Mouse (Mus musculus): ENCODE measurements around the gene Rpl9. TPM values are rescaled to one million over a fixed set of nuclear protein-coding genes. Genes with fewer than 3 reads are reported as not detected.

Gene Rpl9
- polyA plus RNA-seq, 1 experiment from 2014 or later: 1,112 TPM

DNA sequence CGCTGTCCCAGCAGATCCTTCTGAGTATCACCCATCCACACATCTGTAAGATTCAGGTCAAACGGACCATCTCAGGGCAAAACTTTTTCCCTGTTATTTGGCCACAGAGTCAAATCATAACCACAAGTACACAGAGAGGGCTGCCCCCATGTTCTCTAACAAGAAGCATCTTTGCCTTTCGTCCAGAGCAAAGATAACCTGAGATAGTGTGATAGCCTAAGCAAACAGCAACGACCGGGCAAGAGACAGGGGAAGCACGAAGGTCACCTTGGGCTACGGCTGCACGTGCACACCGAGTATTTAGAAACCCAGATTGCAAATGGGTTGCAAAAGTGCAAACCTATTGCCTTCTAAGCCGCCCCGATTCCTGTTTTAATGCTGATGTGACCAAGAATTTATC, 23.4 kb downstream of the Rpl9 start:
- Histone ChIP-seq H3K27ac (no peak overlapping the region), H3K4me2 (no peak overlapping the region), H3K4me3 (no peak overlapping the region), H3K9me3 (no peaks in the 10 kb centered on the region), H3K9ac (no peak overlapping the region), H3K36me3 (no peaks in the 10 kb centered on the region), H3K27me3 (no peaks in the 10 kb centered on the region), H3K4me1 (no peaks in the 10 kb centered on the region)
- no peak for ATAC-seq (ENCODE audit: insufficient number of reproducible peaks, insufficient read depth, low FRiP score, low TSS enrichment, low read depth)
- 86% methylated on average over 11 of the region's 11 CpGs for WGBS

DNA sequence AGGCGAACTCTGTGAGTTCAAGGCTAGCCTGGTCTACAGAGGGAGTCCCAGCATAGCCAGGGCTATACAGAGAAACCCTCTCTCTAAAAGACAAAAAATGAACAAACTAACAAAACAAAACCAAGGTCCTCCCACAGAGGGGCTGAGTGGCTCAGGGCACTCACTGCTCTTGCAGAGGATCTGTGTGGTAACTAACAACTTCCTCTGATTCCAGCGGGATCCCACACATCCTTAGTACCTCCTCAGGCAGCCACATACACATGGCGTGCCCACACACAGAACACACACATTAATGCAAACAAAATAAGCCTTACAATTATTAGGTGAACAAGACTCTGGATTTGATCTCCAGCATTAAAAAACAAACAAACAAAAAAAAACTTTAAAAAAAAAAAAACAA, 33.5 kb downstream of the Rpl9 start:
- Histone ChIP-seq H3K4me2 (no peak overlapping the region), H3K9ac (no peak overlapping the region), H3K9me3 (0 out of 2 replicates have a peak, but pooled peaks cover 4% of the 10 kb centered on the region), H3K27ac (no peak overlapping the region), H3K4me1 (no peaks in the 10 kb centered on the region), H3K27me3 (no peaks in the 10 kb centered on the region), H3K36me3 (no peaks in the 10 kb centered on the region), H3K4me3 (no peak overlapping the region)
- ATAC-seq (ENCODE audit: insufficient number of reproducible peaks, insufficient read depth, low FRiP score, low TSS enrichment, low read depth): no peak
- WGBS: 77% methylated on average over 3 of the region's 3 CpGs

DNA sequence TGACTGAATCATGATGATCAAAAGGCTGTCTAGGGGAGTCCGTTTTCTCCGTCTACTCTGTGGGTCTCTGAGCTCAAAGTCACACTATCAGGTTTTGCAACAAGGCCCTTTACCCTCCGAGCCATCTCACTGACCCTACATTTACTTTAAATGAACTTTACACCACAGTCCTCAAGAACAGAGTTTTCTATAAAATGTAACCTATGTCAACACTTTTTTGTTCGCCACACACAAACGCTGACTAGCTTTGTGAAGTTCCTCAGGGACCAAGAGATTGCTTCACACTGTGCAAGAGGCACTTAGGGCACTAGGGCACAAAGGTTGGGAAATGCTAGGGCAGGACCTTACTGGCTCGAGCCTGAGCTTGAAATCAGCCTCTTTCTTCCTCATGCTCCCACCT, 34.4 kb downstream of the Rpl9 start:
- no peak for ATAC-seq (ENCODE audit: insufficient number of reproducible peaks, insufficient read depth, low FRiP score, low TSS enrichment, low read depth)
- Histone ChIP-seq H3K4me2 (no peak overlapping the region), H3K4me1 (no peaks in the 10 kb centered on the region), H3K9me3 (0 out of 2 replicates have a peak, but pooled peaks cover 4% of the 10 kb centered on the region), H3K36me3 (no peaks in the 10 kb centered on the region), H3K27ac (no peak overlapping the region), H3K9ac (no peak overlapping the region), H3K27me3 (no peaks in the 10 kb centered on the region), H3K4me3 (no peak overlapping the region)
- WGBS: 83% methylated on average over 6 of the region's 6 CpGs

DNA sequence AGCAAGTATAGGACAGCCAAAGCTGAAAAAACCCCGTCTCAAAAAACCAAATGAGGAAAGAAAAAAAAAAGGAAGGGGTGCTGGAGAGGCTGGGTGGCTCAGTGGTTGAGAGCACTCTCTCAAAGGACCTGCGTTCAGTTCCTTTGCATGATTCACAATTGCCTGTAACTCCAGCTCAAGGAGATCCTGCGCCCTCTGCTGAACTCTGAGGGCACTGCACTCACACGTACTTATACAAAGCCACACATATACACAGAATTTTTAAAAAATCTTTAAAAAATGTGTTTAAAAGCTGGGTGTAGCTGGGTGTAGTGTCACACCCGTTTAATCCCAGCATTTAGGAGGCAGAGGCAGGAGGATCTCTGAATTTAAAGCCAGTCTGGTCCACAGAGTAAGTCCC, 36.3 kb downstream of the Rpl9 start:
- no peak overlapping the region for H3K27ac ChIP-seq
- H3K4me3 ChIP-seq: no peak overlapping the region
- ATAC-seq (ENCODE audit: insufficient number of reproducible peaks, insufficient read depth, low FRiP score, low TSS enrichment, low read depth): no peak
- H3K9me3 ChIP-seq: 0 out of 2 replicates have a peak, but pooled peaks cover 4% of the 10 kb centered on the region
- 71% methylated on average over 5 of the region's 5 CpGs for WGBS
- no peaks in the 10 kb centered on the region for H3K27me3 ChIP-seq
- no peaks in the 10 kb centered on the region for H3K4me1 ChIP-seq
- H3K9ac ChIP-seq: no peak overlapping the region
- no peaks in the 10 kb centered on the region for H3K36me3 ChIP-seq
- no peak overlapping the region for H3K4me2 ChIP-seq

DNA sequence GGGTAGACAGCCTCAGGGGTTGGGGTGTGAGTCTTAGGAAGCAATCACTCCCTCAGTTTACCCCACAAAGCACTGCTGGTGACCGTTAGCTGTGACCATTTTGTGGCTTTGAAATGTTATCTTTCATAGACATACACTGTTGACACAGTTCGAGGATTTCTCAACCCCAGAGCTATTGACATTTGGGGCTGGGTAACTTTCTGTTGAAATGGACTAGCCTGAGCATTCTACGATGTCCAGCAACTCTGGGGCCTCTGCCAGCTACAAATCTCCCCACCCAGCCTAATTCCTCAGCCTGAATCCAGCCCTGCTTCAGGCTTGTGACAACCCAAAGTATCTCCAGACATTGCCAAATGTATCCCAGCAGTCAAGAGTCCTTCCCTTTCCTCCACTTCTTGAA, 37.1 kb downstream of the Rpl9 start:
- Histone ChIP-seq H3K9ac (no peak overlapping the region), H3K27ac (no peak overlapping the region), H3K4me1 (no peaks in the 10 kb centered on the region), H3K9me3 (0 out of 2 replicates have a peak, but pooled peaks cover 4% of the 10 kb centered on the region), H3K4me3 (no peak overlapping the region), H3K27me3 (no peaks in the 10 kb centered on the region), H3K4me2 (no peak overlapping the region), H3K36me3 (no peaks in the 10 kb centered on the region)
- no peak for ATAC-seq (ENCODE audit: insufficient number of reproducible peaks, insufficient read depth, low FRiP score, low TSS enrichment, low read depth)
- 79% methylated on average over 3 of the region's 3 CpGs for WGBS

DNA sequence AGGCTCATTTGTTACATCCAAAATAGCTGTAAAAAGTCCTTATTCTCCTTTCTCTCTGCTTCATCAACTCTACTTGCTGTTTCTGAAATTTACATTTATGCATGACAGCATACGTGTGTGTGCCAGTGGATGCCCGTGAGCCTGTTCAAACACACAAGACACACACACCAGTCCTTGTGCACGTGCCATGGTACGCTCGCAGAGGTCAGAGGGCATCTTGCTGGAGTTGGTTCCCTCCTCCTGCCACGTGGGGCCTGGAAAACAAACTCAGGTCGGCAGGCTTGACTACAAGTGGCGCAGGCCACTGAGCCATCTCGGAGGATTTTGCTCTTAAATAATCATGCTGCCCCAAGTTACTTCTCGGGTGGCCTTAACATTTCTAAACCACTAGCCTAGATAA, 40.7 kb downstream of the Rpl9 start:
- H3K9me3 ChIP-seq: 0 out of 2 replicates have a peak, but pooled peaks cover 4% of the 10 kb centered on the region
- no peak overlapping the region for H3K27ac ChIP-seq
- no peak overlapping the region for H3K4me3 ChIP-seq
- ATAC-seq (ENCODE audit: insufficient number of reproducible peaks, insufficient read depth, low FRiP score, low TSS enrichment, low read depth): no peak
- 66% methylated on average over 10 of the region's 10 CpGs for WGBS
- no peaks in the 10 kb centered on the region for H3K36me3 ChIP-seq
- 0 out of 2 replicates have a peak, but pooled peaks cover 3% of the 10 kb centered on the region for H3K4me1 ChIP-seq
- H3K9ac ChIP-seq: no peak overlapping the region
- no peaks in the 10 kb centered on the region for H3K27me3 ChIP-seq
- H3K4me2 ChIP-seq: no peak overlapping the region

DNA sequence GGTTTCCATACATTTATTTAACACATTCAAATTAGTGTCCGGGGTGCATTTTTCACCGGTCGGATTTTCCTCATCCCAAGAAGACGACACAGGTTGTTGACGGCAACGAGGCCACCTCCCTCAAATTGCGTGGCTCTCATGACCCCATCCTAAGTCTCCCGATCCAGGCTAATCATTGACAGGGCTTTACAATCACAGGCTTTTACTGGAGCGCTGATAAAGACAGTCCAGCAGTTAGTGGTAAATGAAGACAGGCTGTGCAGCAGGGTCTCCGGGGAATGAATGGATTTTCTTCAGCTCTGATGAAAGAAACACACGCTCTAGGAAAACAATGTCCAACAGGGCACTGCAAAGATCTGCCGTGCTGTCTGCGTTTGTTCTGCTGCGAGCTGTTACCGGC, 43.1 kb downstream of the Rpl9 start, which contains the start of gene Klb:
Klb (plus strand) TSS at position 147 of the 400 bp plus-strand sequence.
- peak within 1 kb of the TSS; percentile 28; the same call in 1 of the 2 replicates for H3K9ac ChIP-seq
- ATAC-seq (ENCODE audit: insufficient number of reproducible peaks, insufficient read depth, low FRiP score, low TSS enrichment, low read depth): no peak
- H3K27ac ChIP-seq: no peak within 1 kb of the TSS
- H3K4me2 ChIP-seq: peak within 1 kb of the TSS; percentile 50
- H3K4me3 ChIP-seq: peak within 1 kb of the TSS; percentile 21
- H3K4me1 ChIP-seq: 0 out of 2 replicates have a peak, but pooled peaks cover 3% of the 10 kb centered on the region
- H3K36me3 ChIP-seq: no peaks in the 10 kb centered on the region
- 26% methylated on average over 15 of the region's 15 CpGs for WGBS
- no peaks in the 10 kb centered on the region for H3K9me3 ChIP-seq
- H3K27me3 ChIP-seq: no peaks in the 10 kb centered on the region

DNA sequence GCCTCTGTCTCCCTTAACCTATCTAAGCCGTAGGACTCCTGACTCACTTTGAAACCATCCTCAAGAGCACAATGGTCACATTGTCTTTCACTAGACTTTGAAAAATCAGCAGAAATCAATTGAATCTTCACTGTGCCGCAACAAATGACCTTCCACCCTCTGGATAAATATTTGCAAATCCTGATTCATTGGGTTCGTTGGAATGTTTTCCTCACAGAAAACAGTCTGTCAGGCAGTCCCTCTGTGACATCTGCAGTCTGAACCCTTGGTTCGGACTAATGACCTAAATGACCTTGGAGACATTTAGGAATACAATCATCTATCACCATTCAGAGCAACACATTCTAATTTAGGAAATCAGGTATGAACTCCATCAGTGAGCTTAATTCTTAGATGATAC, 51.1 kb downstream of the Rpl9 start:
- 33% methylated on average over 4 of the region's 4 CpGs for WGBS
- H3K36me3 ChIP-seq: no peaks in the 10 kb centered on the region
- ATAC-seq (ENCODE audit: insufficient number of reproducible peaks, insufficient read depth, low FRiP score, low TSS enrichment, low read depth): no peak
- H3K9me3 ChIP-seq: no peaks in the 10 kb centered on the region
- no peak overlapping the region for H3K27ac ChIP-seq
- no peak overlapping the region for H3K9ac ChIP-seq
- H3K4me2 ChIP-seq: no peak overlapping the region
- no peak overlapping the region for H3K4me3 ChIP-seq
- 0 out of 2 replicates have a peak, but pooled peaks cover 2% of the 10 kb centered on the region for H3K4me1 ChIP-seq
- H3K27me3 ChIP-seq: no peaks in the 10 kb centered on the region

DNA sequence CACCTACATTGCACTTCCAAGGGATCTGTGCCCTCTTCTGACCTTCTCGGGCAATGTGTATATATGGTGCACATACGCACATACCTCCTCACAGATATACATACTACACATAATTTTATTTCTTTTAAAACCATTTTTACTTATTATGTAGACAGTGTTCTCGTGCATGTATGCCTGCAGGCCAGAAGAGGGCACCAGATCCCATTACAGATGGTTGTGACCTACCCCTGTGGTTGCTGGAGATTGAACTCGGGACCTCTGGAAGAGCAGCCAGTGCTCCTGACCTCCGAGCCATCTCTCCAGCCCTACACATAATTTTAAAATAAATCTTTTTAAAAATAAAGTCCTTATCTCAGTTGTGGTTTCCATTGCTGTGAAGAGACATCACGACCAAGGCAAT, 52.9 kb downstream of the Rpl9 start:
- no peak for ATAC-seq (ENCODE audit: insufficient number of reproducible peaks, insufficient read depth, low FRiP score, low TSS enrichment, low read depth)
- no peak overlapping the region for H3K4me3 ChIP-seq
- no peaks in the 10 kb centered on the region for H3K27me3 ChIP-seq
- H3K9me3 ChIP-seq: no peaks in the 10 kb centered on the region
- no peak overlapping the region for H3K9ac ChIP-seq
- H3K4me2 ChIP-seq: no peak overlapping the region
- 85% methylated on average over 6 of the region's 6 CpGs for WGBS
- H3K36me3 ChIP-seq: peaks cover 6% of the 10 kb centered on the region
- H3K4me1 ChIP-seq: peaks cover 13% of the 10 kb centered on the region; the same call in 1 of the 2 replicates
- no peak overlapping the region for H3K27ac ChIP-seq

Other genes starting within 250 kb of the Rpl9 start
- gene Wdr19, start 191.7 kb downstream of the Rpl9 start, polyA plus RNA-seq (2015; fragmentation: Nextera tagmentation; extraction: Ambion mirVana): 10.8 and 12.9 TPM in 2 replicates
- gene Rfc1, start 55.8 kb downstream of the Rpl9 start, polyA plus RNA-seq (2015; fragmentation: Nextera tagmentation; extraction: Ambion mirVana): 118 and 119 TPM in 2 replicates
- gene Klb, start 43.1 kb downstream of the Rpl9 start, polyA plus RNA-seq (2015; fragmentation: Nextera tagmentation; extraction: Ambion mirVana): 0.10 and 0.14 TPM in 2 replicates
- gene Lias, start 53 bp upstream of the Rpl9 start, polyA plus RNA-seq (2015; fragmentation: Nextera tagmentation; extraction: Ambion mirVana): 69.3 and 72.5 TPM in 2 replicates
- gene Ugdh, start 44.5 kb upstream of the Rpl9 start, polyA plus RNA-seq (2015; fragmentation: Nextera tagmentation; extraction: Ambion mirVana): 152 and 179 TPM in 2 replicates
- gene Gm43552, start 101.4 kb upstream of the Rpl9 start, polyA plus RNA-seq (2015; fragmentation: Nextera tagmentation; extraction: Ambion mirVana): not detected in 2 replicates
- gene Smim14, start 145.7 kb upstream of the Rpl9 start, polyA plus RNA-seq (2015; fragmentation: Nextera tagmentation; extraction: Ambion mirVana): 102 and 117 TPM in 2 replicates
- gene Ube2k, start 145.8 kb upstream of the Rpl9 start, polyA plus RNA-seq (2015; fragmentation: Nextera tagmentation; extraction: Ambion mirVana): 207 and 213 TPM in 2 replicates

All from embryonic facial prominence, embryonic 13.5 days (tissue).